Mouse (Mus musculus) heart, postnatal 0 days (tissue): ENCODE data around the gene E130114P18Rik.

Experiments used
- CTCF ChIP-seq: IDR thresholded peaks from 2 replicates; pipeline ENCODE4 v1.5.1; 2016; ENCODE audit warnings: antibody characterized with exemption, control low read depth, low read depth
- EP300 ChIP-seq: IDR thresholded peaks from 2 replicates; pipeline ENCODE4 v1.6.1; 2016; ENCODE audit warnings: antibody characterized with exemption, low read depth

GRCm38 (mm10) chr4:97582064-97582415, 195.8 kb downstream of the E130114P18Rik start:
- TF ChIP-seq EP300 (no peak), CTCF (no peak)
